22 mouse cellular contexts compared by ENCODE assay signal in the genomic region with DNA sequence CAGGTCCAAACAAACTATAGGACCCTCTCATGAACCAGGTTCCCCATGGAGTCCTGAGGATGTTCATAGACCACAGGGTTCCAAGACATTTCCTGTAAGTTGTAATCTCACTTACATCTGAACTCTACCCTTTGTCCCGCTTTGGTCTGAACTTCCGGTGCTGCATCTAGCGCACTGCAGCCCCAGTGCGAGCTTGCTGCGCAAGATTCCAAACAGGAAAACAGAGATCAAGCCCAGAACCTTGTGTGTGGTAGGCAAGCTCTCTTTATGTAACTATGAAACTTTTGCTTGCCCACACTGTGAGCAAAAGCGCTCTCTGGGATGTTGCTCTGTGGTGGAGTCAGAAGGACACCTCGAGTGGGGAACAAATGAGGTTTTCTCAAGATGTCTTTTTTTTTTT. TPM values are rescaled to one million over a fixed set of nuclear protein-coding genes. Genes with fewer than 3 reads are reported as not detected.
A peak's percentile ranks its signal among the peaks of the same experiment; 100 is the strongest.
DNase-seq lines count a peak whose midpoint lies in the region; ATAC-seq and TF ChIP-seq lines count a peak whose summit lies in the region.
"Had no signal": no experiment of that assay in that cellular context is flagged by ENCODE, and none has a peak within 500 bp of the region (broad histone marks: within the 10 kb centered on the region; RNA-seq: fewer than 3 reads in every experiment).

No protein-coding gene starts in this region.

- TF ChIP-seq POLR2A in heart, adult 2 months (IDR thresholded peaks at IDR 0.05; ENCODE audit: insufficient read depth, low read depth, low read length): no peak

- H3K79me2 ChIP-seq in heart, adult 2 months (replicated peaks; ENCODE audit: control insufficient read depth, insufficient read depth, low read length): no peaks in the 10 kb centered on the region

- intact Hi-C loops in heart, adult 2 months (cut with DNase I): no loop called here
- intact Hi-C loops in heart, postnatal 10 days (cut with DNase I): no loop called here

- 63% methylated on average over 7 of the region's 7 CpGs for WGBS in heart, adult 2 months
- WGBS in forebrain, embryonic 11.5 days: 95% methylated on average over 7 of the region's 7 CpGs
- WGBS in midbrain, embryonic 10.5 days: 95% methylated on average over 7 of the region's 7 CpGs

- 0 out of 2 replicates have a peak, but pooled peaks have one; percentile 4 for ATAC-seq in common myeloid progenitor, adult 5-6 weeks (replicated peaks; ENCODE audit: low read depth, poor library complexity, severe bottlenecking)
- no peak for ATAC-seq in forebrain, embryonic 11.5 days (replicated peaks; ENCODE audit: low FRiP score)
- ATAC-seq: forebrain, embryonic 13.5 days; midbrain, embryonic 13.5 days had no signal

- TF ChIP-seq EP300 in heart, adult 2 months (IDR thresholded peaks at IDR 0.05; ENCODE audit: insufficient read depth, low read depth, low read length): no peak

- peaks cover 13% of the 10 kb centered on the region for H3K36me3 ChIP-seq in heart, adult 2 months (ENCODE audit: control insufficient read depth, insufficient read depth, low read length)
- H3K36me3 ChIP-seq in forebrain, embryonic 11.5 days (ENCODE audit: control insufficient read depth, insufficient read depth, low read length): no peaks in the 10 kb centered on the region
- H3K36me3 ChIP-seq in midbrain, embryonic 10.5 days: no peaks in the 10 kb centered on the region
- H3K36me3 ChIP-seq: heart, embryonic 10.5 days; midbrain, embryonic 13.5 days; neural tube, embryonic 15.5 days had no signal

- DNase-seq in heart, adult 2 months: no peak
- no peak for DNase-seq in heart, postnatal 10 days
- DNase-seq in naive thymus-derived CD4-positive, alpha-beta T cell, adult 2 months (ENCODE audit: low read depth): peak; percentile 71
- no peak for DNase-seq in forebrain, embryonic 11.5 days (ENCODE audit: low spot score)
- no peak for DNase-seq in neural tube, embryonic 10.5 days (ENCODE audit: extremely low spot score, low spot score)
- no peak for DNase-seq in left cerebral cortex, adult 8-10 months (ENCODE audit: low spot score in 2 of 2)
- DNase-seq in midbrain, embryonic 10.5 days (ENCODE audit: low spot score): no peak
- DNase-seq: adrenal gland, postnatal 14 days; cerebellum, adult 2 months; gastrocnemius, postnatal 14 days; kidney, adult 2 months; kidney, postnatal 10 days; layer of hippocampus, adult 9-11 months; lung, embryonic 14.5 days; lung, postnatal 4 days; right cerebral cortex, postnatal 25 days had no signal

- H3K4me3 ChIP-seq in heart, adult 2 months: no peak overlapping the region
- no peak overlapping the region for H3K4me3 ChIP-seq in forebrain, embryonic 11.5 days (ENCODE audit: low read depth, low read length)
- no peak overlapping the region for H3K4me3 ChIP-seq in midbrain, embryonic 10.5 days
- H3K4me3 ChIP-seq: forebrain, embryonic 13.5 days; heart, embryonic 10.5 days; midbrain, embryonic 13.5 days; neural tube, embryonic 15.5 days had no signal

- H3K4me2 ChIP-seq in forebrain, embryonic 11.5 days (ENCODE audit: low read depth, low read length, severe bottlenecking): no peak overlapping the region
- H3K4me2 ChIP-seq: forebrain, embryonic 13.5 days; liver, embryonic 11.5 days; lung, embryonic 14.5 days; midbrain, embryonic 13.5 days; neural tube, embryonic 15.5 days had no signal

- TF ChIP-seq CTCF in heart, adult 2 months (IDR thresholded peaks at IDR 0.05): no peak

- no peaks in the 10 kb centered on the region for H3K9me3 ChIP-seq in forebrain, embryonic 11.5 days (ENCODE audit: control insufficient read depth, low read length)
- no peaks in the 10 kb centered on the region for H3K9me3 ChIP-seq in midbrain, embryonic 10.5 days (replicated peaks)
- H3K9me3 ChIP-seq: forebrain, embryonic 13.5 days; heart, embryonic 10.5 days; midbrain, embryonic 13.5 days; neural tube, embryonic 15.5 days had no signal

- no peak overlapping the region for H3K9ac ChIP-seq in heart, adult 2 months (ENCODE audit: low read depth, low read length)
- H3K9ac ChIP-seq in forebrain, embryonic 11.5 days (ENCODE audit: low read length): no peak overlapping the region
- H3K9ac ChIP-seq: forebrain, embryonic 13.5 days; lung, embryonic 14.5 days; midbrain, embryonic 13.5 days; neural tube, embryonic 15.5 days had no signal

- H3K27ac ChIP-seq in heart, adult 2 months: peak overlapping the region; percentile 76
- H3K27ac ChIP-seq in forebrain, embryonic 11.5 days (ENCODE audit: low read depth, low read length): no peak overlapping the region
- no peak overlapping the region for H3K27ac ChIP-seq in midbrain, embryonic 10.5 days (replicated peaks)
- H3K27ac ChIP-seq: forebrain, embryonic 13.5 days; heart, embryonic 10.5 days; midbrain, embryonic 13.5 days; neural tube, embryonic 15.5 days had no signal

- H3K27me3 ChIP-seq in heart, adult 2 months (ENCODE audit: control insufficient read depth, insufficient read depth, low read length): no peaks in the 10 kb centered on the region
- no peaks in the 10 kb centered on the region for H3K27me3 ChIP-seq in forebrain, embryonic 11.5 days (ENCODE audit: control insufficient read depth, insufficient read depth, low read length)
- H3K27me3 ChIP-seq in midbrain, embryonic 10.5 days (ENCODE audit: low read depth, poor library complexity, severe bottlenecking): 0 out of 2 replicates have a peak, but pooled peaks cover 11% of the 10 kb centered on the region
- H3K27me3 ChIP-seq: forebrain, embryonic 13.5 days; midbrain, embryonic 13.5 days; neural tube, embryonic 15.5 days had no signal

- peaks cover 18% of the 10 kb centered on the region for H3K4me1 ChIP-seq in heart, adult 2 months (ENCODE audit: control insufficient read depth, insufficient read depth, low read length)
- H3K4me1 ChIP-seq in forebrain, embryonic 11.5 days (replicated peaks; ENCODE audit: control insufficient read depth, insufficient read depth, low read length): no peaks in the 10 kb centered on the region
- H3K4me1 ChIP-seq in midbrain, embryonic 10.5 days: no peaks in the 10 kb centered on the region
- H3K4me1 ChIP-seq: forebrain, embryonic 13.5 days; midbrain, embryonic 13.5 days; neural tube, embryonic 15.5 days had no signal

RNA-seq across cellular contexts. Expression of gene Tuba8, which starts 7.5 kb away (rescaled TPM):
- total RNA-seq in heart, adult 2 months (2021): 100 to 1,000 TPM; 192 to 198 TPM
- 71.6 and 81.9 TPM in 2 replicates for polyA plus RNA-seq in heart, adult 2 months (2012; rRNA removed)
- total RNA-seq in heart, postnatal 10 days (2021): 10 to 100 TPM; 78.2 to 86.1 TPM
- 34.6 and 40.7 TPM in 2 replicates for total RNA-seq in common myeloid progenitor, adult 5-6 weeks (2017)
- polyA plus RNA-seq in forebrain, embryonic 11.5 days (2014; fragmentation: Nextera tagmentation; extraction: Ambion mirVana): 0.35 and 0.39 TPM in 2 replicates
- 10 to 100 TPM in 3 of 4 experiments, 1 to 10 TPM in 1; 9.2 to 13.6 (median 10.5) TPM for total RNA-seq in left cerebral cortex, adult 8-10 months (2022)
- 0.22 and 0.36 TPM in 2 replicates for polyA plus RNA-seq in midbrain, embryonic 10.5 days (2016; fragmentation: Nextera tagmentation; extraction: Ambion mirVana)
- polyA plus RNA-seq: forebrain, embryonic 13.5 days had no signal

RNA-seq across cellular contexts. Expression of gene Usp18, which starts 27.7 kb away (rescaled TPM):
- 1 to 10 TPM; 1.3 to 1.5 TPM for total RNA-seq in heart, adult 2 months (2021)
- polyA plus RNA-seq in heart, adult 2 months (2012; rRNA removed): 3.9 and 5.7 TPM in 2 replicates
- 1 to 10 TPM in 1 of 2 experiments, under 1 TPM in 1; 0.82 to 1.2 TPM for total RNA-seq in heart, postnatal 10 days (2021)
- 2.6 and 9.0 TPM in 2 replicates for total RNA-seq in common myeloid progenitor, adult 5-6 weeks (2017)
- 1.2 and 1.3 TPM in 2 replicates for polyA plus RNA-seq in forebrain, embryonic 11.5 days (2014; fragmentation: Nextera tagmentation; extraction: Ambion mirVana)
- 1 to 10 TPM in 2 of 4 experiments, under 1 TPM in 1, not detected in 1; 0.74 to 2.8 (median 1.1) TPM for total RNA-seq in left cerebral cortex, adult 8-10 months (2022)
- polyA plus RNA-seq in midbrain, embryonic 10.5 days (2016; fragmentation: Nextera tagmentation; extraction: Ambion mirVana): 0.38 and 0.94 TPM in 2 replicates

RNA-seq across cellular contexts. Expression of gene Pex26, which starts 34.5 kb away (rescaled TPM):
- 1 to 10 TPM; 6.0 TPM for total RNA-seq in heart, adult 2 months (2021)
- polyA plus RNA-seq in heart, adult 2 months (2012; rRNA removed): 8.3 and 10.9 TPM in 2 replicates
- 10 to 100 TPM in 1 of 2 experiments, 1 to 10 TPM in 1; 7.3 to 11.2 TPM for total RNA-seq in heart, postnatal 10 days (2021)
- 5.6 and 6.3 TPM in 2 replicates for total RNA-seq in common myeloid progenitor, adult 5-6 weeks (2017)
- polyA plus RNA-seq in forebrain, embryonic 11.5 days (2014; fragmentation: Nextera tagmentation; extraction: Ambion mirVana): 8.7 and 9.0 TPM in 2 replicates
- 10 to 100 TPM; 14.2 to 17.0 (median 14.8) TPM for total RNA-seq in left cerebral cortex, adult 8-10 months (2022)
- polyA plus RNA-seq in midbrain, embryonic 10.5 days (2016; fragmentation: Nextera tagmentation; extraction: Ambion mirVana): 8.5 and 8.8 TPM in 2 replicates
